Mouse (Mus musculus) cerebellum, postnatal 10 days (tissue): ENCODE measurements at regions not wholly inside any gene's neighbourhood (a gene's known extent, or its start where the extent isn't known, plus 50 kb on each side); places are given as distances from the start of the nearest gene placed in this dataset.

ENCODE experiments used
- DNase-seq, 2 experiments: peaks; one replicate each; pipeline ENCODE4 v3.0.0; 2021; ENCODE audit warnings: mixed read lengths in 2 of 2

GRCm38 (mm10) chr6:102913776-102914175 is 340.9 kb upstream of the Cntn3 start:
- DNase-seq = peak; percentile 5 to 10

GRCm38 (mm10) chr6:102903960-102904359 is 331.1 kb upstream of the Cntn3 start:
- no peak for DNase-seq

GRCm38 (mm10) chr6:102900407-102901110 is 327.7 kb upstream of the Cntn3 start:
- no peak for DNase-seq

GRCm38 (mm10) chr6:102868404-102868803 is 295.5 kb upstream of the Cntn3 start:
- no peak for DNase-seq

- DNase-seq = peak; percentile 17 to 30
Observed at GRCm38 (mm10) chr6:102844507-102844906, 271.6 kb upstream of the Cntn3 start.

- DNase-seq = peak in 1 of 2 experiments; percentile 2
Observed at GRCm38 (mm10) chr6:102833151-102833550, 260.2 kb upstream of the Cntn3 start.
